Mouse (Mus musculus) liver, embryonic 14.5 days (tissue): ENCODE data around the gene Apom.

Experiments
- CTCF ChIP-seq: IDR thresholded peaks from 2 replicates; pipeline ENCODE4 v1.5.1; 2016; ENCODE audit warnings: antibody characterized with exemption, low read depth, control low read depth
- EP300 ChIP-seq: IDR thresholded peaks from 2 replicates; pipeline ENCODE4 v1.6.1; 2016; ENCODE audit warnings: antibody characterized with exemption, low read depth

- TF ChIP-seq CTCF (no peak), EP300 (no peak)
These were observed 51.1 kb downstream of the Apom start for GRCm38 (mm10) chr17:35080710-35081109.
